Mouse (Mus musculus): ENCODE measurements around the gene Procr. TPM values are rescaled to one million over a fixed set of nuclear protein-coding genes. Genes with fewer than 3 reads are reported as not detected.
"Not testable (repeated sequence)": the region's sequence is repeated elsewhere in the genome, so short reads cannot be mapped to it uniquely, and the experiment has no call there.

Gene Procr
- polyA plus RNA-seq, 1 experiment = 3.7 TPM

- Histone ChIP-seq H3K4me3 (ENCODE audit: insufficient read depth, low read length) (no peak overlapping the region), H3K27ac (ENCODE audit: insufficient read depth, low read depth, low read length) (peak overlapping the region; percentile 30), H3K4me1 (ENCODE audit: control insufficient read depth, insufficient read depth, low read length) (peaks cover 37% of the 10 kb centered on the region)
- TF ChIP-seq POLR2A (IDR thresholded peaks at IDR 0.05; ENCODE audit: borderline replicate concordance, low read depth, low read length) = no peak
- no peak for TF ChIP-seq CTCF (IDR thresholded peaks at IDR 0.05; ENCODE audit: low read depth, low read length)
These were observed 24.6 kb upstream of the Procr start for GRCm38 (mm10) chr2:155726302-155726701.

- no peak overlapping the region for H3K27ac ChIP-seq (ENCODE audit: insufficient read depth, low read depth, low read length)
- no peak for TF ChIP-seq CTCF (IDR thresholded peaks at IDR 0.05; ENCODE audit: low read depth, low read length)
- TF ChIP-seq POLR2A (IDR thresholded peaks at IDR 0.05; ENCODE audit: borderline replicate concordance, low read depth, low read length) = no peak
- no peak overlapping the region for H3K4me3 ChIP-seq (ENCODE audit: insufficient read depth, low read length)
- H3K4me1 ChIP-seq (ENCODE audit: control insufficient read depth, insufficient read depth, low read length) = peaks cover 37% of the 10 kb centered on the region
These were observed 23.0 kb upstream of the Procr start for GRCm38 (mm10) chr2:155727764-155728395.

GRCm38 (mm10) chr2:155728742-155729141 lies 22.2 kb upstream of the Procr start:
- no peak overlapping the region for H3K27ac ChIP-seq (ENCODE audit: insufficient read depth, low read depth, low read length)
- TF ChIP-seq POLR2A (IDR thresholded peaks at IDR 0.05; ENCODE audit: borderline replicate concordance, low read depth, low read length) = no peak
- no peak for TF ChIP-seq CTCF (IDR thresholded peaks at IDR 0.05; ENCODE audit: low read depth, low read length)
- peaks cover 35% of the 10 kb centered on the region for H3K4me1 ChIP-seq (ENCODE audit: control insufficient read depth, insufficient read depth, low read length)
- peak overlapping the region; percentile 63 for H3K4me3 ChIP-seq (ENCODE audit: insufficient read depth, low read length)

- Histone ChIP-seq H3K4me1 (ENCODE audit: control insufficient read depth, insufficient read depth, low read length) (peaks cover 32% of the 10 kb centered on the region), H3K27ac (ENCODE audit: insufficient read depth, low read depth, low read length) (no peak within 1 kb of the TSS), H3K4me3 (ENCODE audit: insufficient read depth, low read length) (peak within 1 kb of the TSS; percentile 63)
- no peak for TF ChIP-seq POLR2A (IDR thresholded peaks at IDR 0.05; ENCODE audit: borderline replicate concordance, low read depth, low read length)
These were observed 21.7 kb upstream of the Procr start, which contains the start of gene Edem2 for GRCm38 (mm10) chr2:155729158-155729645. Edem2 (minus strand) TSS chr2:155729475.

GRCm38 (mm10) chr2:155735080-155735479 lies 15.8 kb upstream of the Procr start:
- TF ChIP-seq POLR2A (IDR thresholded peaks at IDR 0.05; ENCODE audit: borderline replicate concordance, low read depth, low read length) (no peak), CTCF (IDR thresholded peaks at IDR 0.05; ENCODE audit: low read depth, low read length) (no peak)
- H3K4me1 ChIP-seq (ENCODE audit: control insufficient read depth, insufficient read depth, low read length) = peaks cover 10% of the 10 kb centered on the region; the same call in 1 of the 2 replicates
- no peak overlapping the region for H3K4me3 ChIP-seq (ENCODE audit: insufficient read depth, low read length)
- no peak overlapping the region for H3K27ac ChIP-seq (ENCODE audit: insufficient read depth, low read depth, low read length)

GRCm38 (mm10) chr2:155735766-155736165 lies 15.2 kb upstream of the Procr start, which contains the start of gene Gm17581:
Gm17581 (minus strand) TSS chr2:155735866.
- not testable (repeated sequence) for H3K4me1 ChIP-seq (ENCODE audit: control insufficient read depth, insufficient read depth, low read length); H3K27ac ChIP-seq (ENCODE audit: insufficient read depth, low read depth, low read length)

GRCm38 (mm10) chr2:155736936-155737335 lies 14.0 kb upstream of the Procr start:
- H3K4me3 ChIP-seq (ENCODE audit: insufficient read depth, low read length) = no peak overlapping the region
- no peak overlapping the region for H3K27ac ChIP-seq (ENCODE audit: insufficient read depth, low read depth, low read length)
- peaks cover 10% of the 10 kb centered on the region; the same call in 1 of the 2 replicates for H3K4me1 ChIP-seq (ENCODE audit: control insufficient read depth, insufficient read depth, low read length)
- TF ChIP-seq CTCF (IDR thresholded peaks at IDR 0.05; ENCODE audit: low read depth, low read length) = no peak
- no peak for TF ChIP-seq POLR2A (IDR thresholded peaks at IDR 0.05; ENCODE audit: borderline replicate concordance, low read depth, low read length)

More at GRCm38 (mm10) chr2:155735766-155736165, 15.2 kb upstream of the Procr start, which contains the start of gene Gm17581:
- not testable (repeated sequence) for H3K4me3 ChIP-seq (ENCODE audit: insufficient read depth, low read length)

- Histone ChIP-seq H3K27ac (ENCODE audit: insufficient read depth, low read depth, low read length) (no peak overlapping the region), H3K4me1 (ENCODE audit: control insufficient read depth, insufficient read depth, low read length) (peaks cover 10% of the 10 kb centered on the region; the same call in 1 of the 2 replicates), H3K4me3 (ENCODE audit: insufficient read depth, low read length) (no peak overlapping the region)
- no peak for TF ChIP-seq POLR2A (IDR thresholded peaks at IDR 0.05; ENCODE audit: borderline replicate concordance, low read depth, low read length)
- TF ChIP-seq CTCF (IDR thresholded peaks at IDR 0.05; ENCODE audit: low read depth, low read length) = no peak
These were observed 13.1 kb upstream of the Procr start for GRCm38 (mm10) chr2:155737803-155738202.

GRCm38 (mm10) chr2:155742211-155742610 lies 8.7 kb upstream of the Procr start:
- no peak overlapping the region for H3K27ac ChIP-seq (ENCODE audit: insufficient read depth, low read depth, low read length)
- H3K4me3 ChIP-seq (ENCODE audit: insufficient read depth, low read length) = no peak overlapping the region
- TF ChIP-seq CTCF (IDR thresholded peaks at IDR 0.05; ENCODE audit: low read depth, low read length) = no peak
- TF ChIP-seq POLR2A (IDR thresholded peaks at IDR 0.05; ENCODE audit: borderline replicate concordance, low read depth, low read length) = no peak
- H3K4me1 ChIP-seq (ENCODE audit: control insufficient read depth, insufficient read depth, low read length) = peaks cover 6% of the 10 kb centered on the region; the same call in 1 of the 2 replicates

GRCm38 (mm10) chr2:155742931-155743337 lies 8.0 kb upstream of the Procr start:
- TF ChIP-seq POLR2A (IDR thresholded peaks at IDR 0.05; ENCODE audit: borderline replicate concordance, low read depth, low read length) (no peak), CTCF (IDR thresholded peaks at IDR 0.05; ENCODE audit: low read depth, low read length) (no peak)
- Histone ChIP-seq H3K4me1 (ENCODE audit: control insufficient read depth, insufficient read depth, low read length) (no peaks in the 10 kb centered on the region), H3K27ac (ENCODE audit: insufficient read depth, low read depth, low read length) (no peak overlapping the region), H3K4me3 (ENCODE audit: insufficient read depth, low read length) (no peak overlapping the region)
